Mouse (Mus musculus) forebrain, embryonic 12.5 days (tissue): ENCODE results near the gene Prkce. TPM values are rescaled to one million over a fixed set of nuclear protein-coding genes. Genes with fewer than 3 reads are reported as not detected.

Source experiments
- ATAC-seq: fragments of 200-750 bp; cut with Nextera tagmentation; 2 replicates; pipeline ENCODE4 v1.8.0; 2017; ENCODE audit warnings: moderate TSS enrichment; ENCODE audit not compliant: low FRiP score
- H3K27ac ChIP-seq: fragments of 300-500 bp; sonication (generic); 2 replicates; pipeline ENCODE4 v1.5.1; 2016; ENCODE audit warnings: mild to moderate bottlenecking
- H3K27me3 ChIP-seq: fragments of 300-500 bp; sonication (generic); 2 replicates; pipeline ENCODE4 v1.6.1; 2016; ENCODE audit warnings: mild to moderate bottlenecking
- H3K36me3 ChIP-seq: fragments of 300-500 bp; sonication (generic); replicated peaks from 2 replicates; pipeline ENCODE4 v1.6.1; 2016; ENCODE audit warnings: mild to moderate bottlenecking
- H3K4me1 ChIP-seq: fragments of 300-500 bp; sonication (generic); 2 replicates; pipeline ENCODE4 v1.6.1; 2016
- H3K4me2 ChIP-seq: fragments of 300-500 bp; sonication (generic); 2 replicates; pipeline ENCODE4 v1.6.1; 2016; ENCODE audit warnings: mild to moderate bottlenecking, moderate library complexity
- H3K4me3 ChIP-seq: fragments of 300-500 bp; sonication (generic); replicated peaks from 2 replicates; pipeline ENCODE4 v1.5.1; 2016; ENCODE audit warnings: mild to moderate bottlenecking
- H3K9ac ChIP-seq: fragments of 300-500 bp; sonication (generic); 2 replicates; pipeline ENCODE4 v1.6.1; 2016; ENCODE audit warnings: mild to moderate bottlenecking
- H3K9me3 ChIP-seq: fragments of 300-500 bp; sonication (generic); 2 replicates; pipeline ENCODE4 v1.6.1; 2016
- WGBS: fragments of 180-500 bp; shearing (Covaris S2); methylation state at CpG from one replicate; pipeline ENCODE4 v1.1.7; 2016; 5-methylcytosine and 5-hydroxymethylcytosine counted together
- polyA plus RNA-seq: library from polyadenylated mRNA; unstranded; fragments of >200 nt; fragmentation: Nextera tagmentation; extraction: Ambion mirVana; gene quantifications from 2 replicates; pipeline ENCODE4 v1.2.1, GENCODE M21; 2016

The Prkce gene
- polyA plus RNA-seq, 1 experiment from 2014 or later, result 6.0 TPM

DNA sequence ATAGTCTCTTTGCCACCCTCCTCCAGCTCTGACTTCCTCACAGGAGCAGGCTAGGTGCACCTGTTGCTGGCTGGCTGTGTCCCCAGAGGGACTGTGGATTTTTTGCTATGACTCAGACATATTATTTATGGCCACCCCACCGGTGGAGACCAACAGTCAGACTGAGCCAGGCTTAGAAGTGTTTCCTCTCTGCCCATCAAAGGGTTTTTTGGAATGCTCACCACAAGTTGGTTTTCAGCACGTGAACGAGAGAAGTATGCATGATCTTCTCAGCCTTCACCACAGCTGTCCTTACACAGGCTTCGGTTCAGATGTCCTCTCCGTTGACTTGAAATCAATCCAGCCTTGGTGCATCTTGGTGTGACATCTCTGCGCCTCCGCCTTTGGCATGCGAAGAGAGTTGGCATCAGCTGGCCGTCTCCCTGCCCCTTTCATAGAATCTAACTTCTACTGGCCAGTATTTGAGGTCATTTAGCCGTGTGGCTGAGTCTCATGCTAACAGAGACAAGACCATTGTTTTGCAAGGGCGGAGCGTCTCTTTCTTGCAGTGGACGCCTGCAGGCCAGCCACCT lies 42.2 kb downstream of the Prkce start:
- no peaks in the 10 kb centered on the region for H3K36me3 ChIP-seq
- no peak overlapping the region for H3K27ac ChIP-seq
- H3K4me2 ChIP-seq, result no peak overlapping the region
- WGBS, result 86% methylated on average over 13 of the region's 13 CpGs
- no peaks in the 10 kb centered on the region for H3K27me3 ChIP-seq
- H3K4me1 ChIP-seq, result peaks cover 3% of the 10 kb centered on the region; the same call in 1 of the 2 replicates
- no peak for ATAC-seq
- no peak overlapping the region for H3K9ac ChIP-seq
- H3K4me3 ChIP-seq, result no peak overlapping the region
- no peaks in the 10 kb centered on the region for H3K9me3 ChIP-seq

DNA sequence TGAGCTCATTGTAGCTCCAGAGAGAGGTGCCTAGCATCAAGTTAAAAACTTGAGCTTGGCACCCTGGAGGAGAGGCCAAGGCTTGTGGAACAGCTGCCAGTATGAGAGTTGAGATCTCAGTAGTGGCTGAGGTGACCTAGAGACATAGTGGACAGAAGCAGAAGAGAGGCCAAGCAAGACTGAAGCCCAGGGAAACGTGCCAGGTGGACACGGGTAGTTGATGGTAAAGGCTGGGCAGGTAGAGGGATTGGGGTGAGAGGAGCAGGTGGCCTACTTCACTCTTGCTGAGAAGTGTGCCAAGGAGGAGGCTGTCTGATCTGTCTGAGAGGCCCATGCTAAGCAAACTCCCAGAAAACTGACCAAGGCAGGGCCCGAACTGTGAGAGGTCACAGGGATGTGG lies 44.6 kb downstream of the Prkce start:
- H3K9me3 ChIP-seq, result no peaks in the 10 kb centered on the region
- no peak for ATAC-seq
- H3K27ac ChIP-seq, result no peak overlapping the region
- no peaks in the 10 kb centered on the region for H3K36me3 ChIP-seq
- 93% methylated on average over 3 of the region's 3 CpGs for WGBS
- no peak overlapping the region for H3K9ac ChIP-seq
- H3K4me2 ChIP-seq, result no peak overlapping the region
- H3K4me1 ChIP-seq, result peaks cover 3% of the 10 kb centered on the region; the same call in 1 of the 2 replicates
- no peaks in the 10 kb centered on the region for H3K27me3 ChIP-seq
- no peak overlapping the region for H3K4me3 ChIP-seq

DNA sequence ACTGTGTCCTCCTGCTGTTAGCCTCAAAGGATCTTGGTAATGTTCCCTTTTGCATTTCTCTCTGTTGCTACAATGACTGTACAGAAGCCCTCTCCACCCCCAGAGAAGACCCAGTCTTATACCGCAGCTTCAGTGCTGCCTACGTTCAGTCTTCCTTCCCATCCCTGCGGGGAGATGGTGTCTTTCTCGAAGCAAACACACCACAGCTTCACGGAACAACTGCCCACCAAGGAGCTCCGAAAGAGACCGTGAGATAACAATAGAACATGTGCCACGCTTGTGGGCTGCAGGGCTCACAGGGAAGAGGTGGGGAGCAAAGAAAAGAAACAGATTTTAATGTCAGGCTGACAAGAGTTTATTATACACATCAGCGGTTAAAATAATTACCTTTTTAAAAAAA lies 46.7 kb downstream of the Prkce start:
- H3K27me3 ChIP-seq, result no peaks in the 10 kb centered on the region
- H3K27ac ChIP-seq, result peak overlapping the region; percentile 43; the same call in 1 of the 2 replicates

DNA sequence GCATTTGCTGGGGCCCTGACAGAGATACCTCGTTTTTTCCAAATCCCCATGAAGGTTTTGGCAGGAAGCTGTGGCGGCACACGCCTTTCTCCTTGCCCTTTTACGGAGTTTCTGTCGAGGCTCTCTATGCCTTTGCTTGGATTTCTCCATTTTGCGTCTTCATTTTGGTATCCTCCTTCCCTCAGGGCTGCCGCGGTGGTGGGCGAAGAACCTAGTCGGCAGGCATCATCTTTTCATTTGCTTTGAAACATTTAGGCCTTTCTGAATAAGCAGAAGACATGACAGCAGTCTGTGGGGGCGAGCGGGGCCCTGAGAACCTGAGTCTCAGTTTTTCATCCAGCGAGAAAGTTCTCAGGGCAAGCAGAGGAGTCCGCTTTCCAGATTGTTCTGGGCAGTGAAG lies 47.2 kb downstream of the Prkce start:
- 86% methylated on average over 14 of the region's 14 CpGs for WGBS
- H3K9ac ChIP-seq, result no peak overlapping the region
- no peak overlapping the region for H3K4me3 ChIP-seq
- ATAC-seq, result no peak
- no peaks in the 10 kb centered on the region for H3K27me3 ChIP-seq
- no peaks in the 10 kb centered on the region for H3K36me3 ChIP-seq
- no peak overlapping the region for H3K4me2 ChIP-seq
- H3K27ac ChIP-seq, result no peak overlapping the region
- H3K4me1 ChIP-seq, result peaks cover 3% of the 10 kb centered on the region; the same call in 1 of the 2 replicates
- H3K9me3 ChIP-seq, result no peaks in the 10 kb centered on the region

More for the DNA sequence above, 46.7 kb downstream of the Prkce start:
- H3K9ac ChIP-seq, result no peak overlapping the region
- H3K36me3 ChIP-seq, result no peaks in the 10 kb centered on the region
- no peaks in the 10 kb centered on the region for H3K9me3 ChIP-seq
- peaks cover 3% of the 10 kb centered on the region; the same call in 1 of the 2 replicates for H3K4me1 ChIP-seq
- H3K4me2 ChIP-seq, result no peak overlapping the region
- ATAC-seq, result no peak
- WGBS, result 47% methylated on average over 9 of the region's 9 CpGs
- no peak overlapping the region for H3K4me3 ChIP-seq

DNA sequence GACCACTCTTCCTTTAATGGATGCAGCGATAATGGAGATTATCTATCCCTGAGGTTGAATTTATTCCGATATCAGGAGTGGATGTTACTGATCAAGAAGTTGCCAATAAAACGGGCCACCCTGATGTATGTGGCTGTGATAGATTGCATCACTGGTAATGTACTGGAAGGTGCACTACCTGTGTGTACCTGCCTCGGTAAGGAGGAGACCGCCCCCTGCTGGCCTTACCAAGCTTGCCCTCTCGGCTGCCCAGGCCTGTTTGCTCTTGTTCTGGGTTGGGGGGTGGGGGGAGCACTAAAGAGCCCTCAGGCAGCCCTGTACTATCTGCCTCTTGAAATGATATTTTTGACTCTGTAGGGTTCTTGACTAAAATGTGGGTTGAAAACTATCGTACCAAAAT lies 48.2 kb downstream of the Prkce start:
- no peak overlapping the region for H3K27ac ChIP-seq
- H3K4me2 ChIP-seq, result no peak overlapping the region
- no peak for ATAC-seq
- no peaks in the 10 kb centered on the region for H3K27me3 ChIP-seq
- peaks cover 3% of the 10 kb centered on the region; the same call in 1 of the 2 replicates for H3K4me1 ChIP-seq
- H3K9ac ChIP-seq, result no peak overlapping the region
- H3K4me3 ChIP-seq, result no peak overlapping the region
- H3K9me3 ChIP-seq, result no peaks in the 10 kb centered on the region
- WGBS, result 85% methylated on average over 7 of the region's 7 CpGs
- H3K36me3 ChIP-seq, result no peaks in the 10 kb centered on the region

DNA sequence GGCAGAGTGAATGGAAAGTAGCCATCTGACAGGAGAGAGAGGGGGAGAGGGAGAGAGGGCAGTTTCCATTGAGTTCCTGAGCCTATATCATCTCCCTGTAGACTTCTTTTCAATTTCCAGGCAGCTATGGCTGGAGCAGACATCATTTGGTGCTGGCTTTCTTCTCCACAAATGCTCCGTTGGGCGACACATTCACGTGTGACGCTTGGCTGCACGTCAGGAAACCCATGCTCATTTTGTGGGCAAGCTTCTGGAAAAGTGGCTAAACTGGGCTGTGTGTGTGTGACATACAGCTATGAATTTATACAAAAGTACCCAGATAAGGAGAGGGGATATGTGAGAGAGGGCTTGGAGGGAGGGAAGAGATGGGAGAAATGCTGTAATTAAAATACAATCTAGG lies 49.9 kb downstream of the Prkce start:
- WGBS, result 73% methylated on average over 5 of the region's 5 CpGs
- H3K27me3 ChIP-seq, result no peaks in the 10 kb centered on the region
- no peak overlapping the region for H3K9ac ChIP-seq
- no peaks in the 10 kb centered on the region for H3K9me3 ChIP-seq
- H3K4me3 ChIP-seq, result no peak overlapping the region
- no peak overlapping the region for H3K4me2 ChIP-seq
- no peak for ATAC-seq
- H3K4me1 ChIP-seq, result peaks cover 3% of the 10 kb centered on the region; the same call in 1 of the 2 replicates
- H3K27ac ChIP-seq, result no peak overlapping the region
- no peaks in the 10 kb centered on the region for H3K36me3 ChIP-seq

DNA sequence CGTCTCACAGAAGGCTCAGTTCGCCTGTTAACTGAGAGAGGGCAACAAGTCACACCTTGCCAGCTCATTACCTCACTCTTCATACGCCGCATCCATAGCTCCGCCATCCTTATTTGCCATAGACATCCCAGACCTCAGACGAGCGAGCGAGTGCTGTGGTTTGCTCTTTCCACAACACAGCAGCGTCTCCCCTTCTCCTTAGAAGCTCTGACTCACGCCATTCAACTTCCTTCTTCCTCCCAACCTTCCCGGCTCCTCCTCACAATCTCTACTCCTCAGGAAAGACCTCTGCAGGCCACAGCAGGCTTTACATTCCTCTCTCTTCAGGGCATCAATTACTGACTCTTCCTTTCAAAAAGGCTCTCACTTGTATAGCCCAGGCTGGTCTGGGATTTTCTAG lies 51.0 kb downstream of the Prkce start:
- H3K9me3 ChIP-seq, result no peaks in the 10 kb centered on the region
- 87% methylated on average over 11 of the region's 11 CpGs for WGBS
- H3K4me3 ChIP-seq, result no peak overlapping the region
- no peak overlapping the region for H3K4me2 ChIP-seq
- H3K36me3 ChIP-seq, result no peaks in the 10 kb centered on the region
- H3K27me3 ChIP-seq, result no peaks in the 10 kb centered on the region
- H3K9ac ChIP-seq, result no peak overlapping the region
- H3K27ac ChIP-seq, result no peak overlapping the region
- H3K4me1 ChIP-seq, result peaks cover 3% of the 10 kb centered on the region; the same call in 1 of the 2 replicates
- no peak for ATAC-seq

DNA sequence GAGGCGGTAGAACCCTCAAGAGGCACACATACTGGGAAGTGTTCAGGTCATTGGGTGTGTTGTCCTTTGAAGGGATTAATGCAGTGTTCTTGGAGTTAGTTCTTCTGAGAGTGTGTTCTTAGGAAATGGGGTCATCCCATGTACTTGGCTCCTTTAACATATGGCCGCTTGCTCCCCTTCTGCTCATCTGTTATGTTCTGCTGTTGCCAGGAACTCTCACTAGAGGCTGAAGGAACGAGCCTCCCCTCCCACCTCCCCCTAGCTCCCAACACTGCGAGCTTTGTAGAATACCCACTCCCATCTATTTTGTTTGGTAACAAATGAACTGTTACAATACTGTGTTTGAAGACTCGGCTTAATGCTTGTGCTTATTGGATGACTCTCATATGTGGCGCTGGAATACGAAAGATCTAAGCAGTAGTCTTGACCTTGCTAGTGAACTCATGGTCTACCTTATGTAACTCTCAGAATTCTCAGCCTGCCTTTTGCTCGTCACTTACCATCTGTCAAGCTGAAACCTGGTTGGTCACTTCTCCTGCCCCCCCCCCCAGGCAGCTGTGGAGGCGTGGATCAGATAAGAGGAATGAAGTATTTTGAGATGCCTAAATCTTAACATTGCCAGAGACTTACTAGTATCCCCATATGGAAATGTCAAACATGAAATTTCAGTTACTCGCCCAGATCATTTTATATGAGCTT lies 58.1 kb downstream of the Prkce start:
- Histone ChIP-seq H3K9me3 (no peaks in the 10 kb centered on the region), H3K27ac (no peak overlapping the region), H3K4me2 (no peak overlapping the region), H3K36me3 (no peaks in the 10 kb centered on the region), H3K4me3 (no peak overlapping the region), H3K9ac (no peak overlapping the region), H3K4me1 (no peaks in the 10 kb centered on the region), H3K27me3 (no peaks in the 10 kb centered on the region)
- 83% methylated on average over 10 of the region's 10 CpGs for WGBS
- ATAC-seq, result no peak

DNA sequence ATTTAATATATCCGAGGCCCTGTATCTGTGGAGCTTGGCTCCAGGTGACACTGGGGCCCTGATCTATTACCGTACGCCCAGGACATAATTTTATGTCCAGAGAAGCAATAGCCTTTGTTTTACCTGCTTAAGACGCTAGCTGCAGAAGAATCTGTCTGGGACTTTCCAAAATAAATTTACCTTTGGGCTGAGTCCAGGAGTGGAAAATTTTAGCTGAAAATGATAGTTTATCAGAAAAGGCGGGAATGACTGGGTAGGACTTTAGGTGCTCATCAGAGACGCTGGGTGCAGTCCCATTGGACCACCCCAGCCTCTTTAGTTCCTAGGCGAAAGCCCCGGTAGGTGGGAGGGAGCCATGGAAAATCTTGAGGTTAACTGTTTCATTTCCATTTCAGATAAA lies 58.6 kb downstream of the Prkce start:
- H3K27ac ChIP-seq, result no peak overlapping the region
- H3K36me3 ChIP-seq, result no peaks in the 10 kb centered on the region
- H3K9me3 ChIP-seq, result no peaks in the 10 kb centered on the region
- WGBS, result 79% methylated on average over 8 of the region's 8 CpGs
- no peak for ATAC-seq
- H3K4me2 ChIP-seq, result no peak overlapping the region
- H3K4me1 ChIP-seq, result no peaks in the 10 kb centered on the region
- no peak overlapping the region for H3K4me3 ChIP-seq
- no peak overlapping the region for H3K9ac ChIP-seq
- H3K27me3 ChIP-seq, result no peaks in the 10 kb centered on the region

DNA sequence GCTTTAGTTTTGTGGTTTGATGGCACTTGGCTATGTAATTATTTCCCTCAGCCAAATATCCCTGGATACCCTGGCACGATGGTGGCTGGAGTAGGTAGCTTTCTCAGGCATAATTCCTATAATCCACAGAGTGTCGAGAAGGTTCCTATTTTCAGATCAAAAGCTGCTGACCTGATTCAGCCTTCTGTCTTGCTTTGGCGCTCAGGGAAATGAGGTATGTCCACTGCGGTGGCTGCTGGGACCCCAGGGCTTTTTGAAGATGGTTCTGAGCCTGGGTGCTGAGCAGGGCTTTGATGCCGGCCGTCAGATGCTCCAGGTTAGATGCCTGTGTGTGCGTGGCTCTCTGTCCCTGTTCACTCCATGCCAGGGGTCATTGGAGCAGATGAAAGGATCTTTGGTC lies 59.0 kb downstream of the Prkce start:
- H3K9ac ChIP-seq, result no peak overlapping the region
- no peaks in the 10 kb centered on the region for H3K4me1 ChIP-seq
- H3K9me3 ChIP-seq, result no peaks in the 10 kb centered on the region
- WGBS, result 80% methylated on average over 7 of the region's 7 CpGs
- no peaks in the 10 kb centered on the region for H3K36me3 ChIP-seq
- no peak for ATAC-seq
- no peak overlapping the region for H3K4me2 ChIP-seq
- H3K4me3 ChIP-seq, result no peak overlapping the region
- H3K27ac ChIP-seq, result no peak overlapping the region
- no peaks in the 10 kb centered on the region for H3K27me3 ChIP-seq

DNA sequence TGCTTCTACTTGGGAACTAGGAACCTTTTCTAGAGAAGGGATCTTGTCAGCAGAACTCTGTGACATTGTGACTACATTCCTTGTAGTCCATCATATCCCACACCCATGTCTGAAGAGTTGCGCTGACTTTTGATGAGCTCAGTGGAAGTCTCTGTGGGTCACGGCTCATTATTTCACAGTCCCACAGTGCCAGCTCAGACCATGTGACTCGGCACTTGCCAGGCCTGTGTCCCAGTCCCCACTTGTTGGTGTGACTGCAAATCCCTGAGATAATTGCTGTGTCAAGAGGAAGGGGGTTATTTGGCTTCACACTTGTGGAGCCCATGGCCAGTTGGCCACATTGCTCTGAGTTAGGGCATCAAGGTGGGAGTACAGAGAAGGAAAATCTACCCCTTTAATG lies 59.8 kb downstream of the Prkce start:
- no peak overlapping the region for H3K4me3 ChIP-seq
- no peak overlapping the region for H3K9ac ChIP-seq
- no peaks in the 10 kb centered on the region for H3K4me1 ChIP-seq
- H3K4me2 ChIP-seq, result no peak overlapping the region
- no peaks in the 10 kb centered on the region for H3K36me3 ChIP-seq
- no peak overlapping the region for H3K27ac ChIP-seq
- WGBS, result 87% methylated on average over 3 of the region's 3 CpGs
- H3K9me3 ChIP-seq, result no peaks in the 10 kb centered on the region
- no peak for ATAC-seq
- H3K27me3 ChIP-seq, result no peaks in the 10 kb centered on the region

DNA sequence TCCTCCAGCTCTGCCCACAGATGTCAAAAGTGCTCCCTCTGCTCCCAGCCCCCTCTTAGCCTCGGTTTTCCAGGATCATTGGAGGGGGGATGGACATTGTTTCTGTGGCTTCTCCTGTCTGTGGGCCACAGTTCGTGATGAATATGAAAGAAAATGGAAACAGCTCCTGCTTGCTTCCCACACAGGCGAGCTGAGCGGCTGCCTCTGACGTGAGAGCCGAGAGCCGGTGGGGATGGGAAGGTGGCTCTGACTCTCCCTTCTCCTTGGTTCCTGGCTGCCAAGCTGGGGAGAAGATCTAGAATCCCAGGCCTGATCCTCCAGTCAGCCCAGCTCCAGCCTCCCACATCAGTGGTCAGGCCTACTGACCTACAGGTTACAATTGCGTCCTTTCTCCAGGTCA lies 61.3 kb downstream of the Prkce start:
- no peaks in the 10 kb centered on the region for H3K9me3 ChIP-seq
- H3K4me1 ChIP-seq, result no peaks in the 10 kb centered on the region
- no peak overlapping the region for H3K27ac ChIP-seq
- no peak for ATAC-seq
- H3K9ac ChIP-seq, result no peak overlapping the region
- no peaks in the 10 kb centered on the region for H3K27me3 ChIP-seq
- no peaks in the 10 kb centered on the region for H3K36me3 ChIP-seq
- H3K4me3 ChIP-seq, result no peak overlapping the region
- H3K4me2 ChIP-seq, result no peak overlapping the region
- WGBS, result 91% methylated on average over 8 of the region's 8 CpGs

DNA sequence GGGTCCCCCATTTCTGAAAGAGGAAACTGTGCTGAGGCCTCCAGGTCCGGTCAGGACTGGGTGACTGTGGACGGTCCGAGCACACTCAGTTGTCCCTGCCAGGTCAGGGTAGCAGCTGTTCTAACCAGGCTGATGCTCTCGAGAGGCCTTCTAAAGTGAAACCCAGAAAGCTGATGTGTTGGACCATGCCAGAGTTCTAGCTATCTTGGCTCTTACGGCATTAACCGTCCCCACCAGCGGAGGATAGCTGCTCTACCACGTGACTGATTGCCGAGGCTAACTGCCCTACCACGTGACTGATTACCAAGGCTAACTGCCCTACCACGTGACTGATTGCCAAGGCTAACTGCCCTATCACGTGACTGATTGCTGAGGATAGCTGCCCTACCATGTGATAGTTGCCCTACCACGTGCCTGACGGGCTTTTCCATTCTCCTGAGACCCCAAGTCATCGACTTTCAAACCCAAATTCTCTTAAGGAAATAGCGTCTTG lies 62.6 kb downstream of the Prkce start:
- no peaks in the 10 kb centered on the region for H3K36me3 ChIP-seq
- no peak overlapping the region for H3K9ac ChIP-seq
- no peak overlapping the region for H3K4me3 ChIP-seq
- H3K9me3 ChIP-seq, result no peaks in the 10 kb centered on the region
- ATAC-seq, result no peak
- no peak overlapping the region for H3K4me2 ChIP-seq
- 91% methylated on average over 16 of the region's 16 CpGs for WGBS
- H3K27me3 ChIP-seq, result no peaks in the 10 kb centered on the region
- no peak overlapping the region for H3K27ac ChIP-seq
- no peaks in the 10 kb centered on the region for H3K4me1 ChIP-seq
